Mouse (Mus musculus): ENCODE results near the gene Snx17. TPM values are rescaled to one million over a fixed set of nuclear protein-coding genes. Genes with fewer than 3 reads are reported as not detected.
"Not testable (repeated sequence)": the region's sequence is repeated elsewhere in the genome, so short reads cannot be mapped to it uniquely, and the experiment has no call there.

Snx17 gene
- total and polyA plus RNA-seq, 2 experiments from 2014 or later = 112 to 120 TPM

DNA sequence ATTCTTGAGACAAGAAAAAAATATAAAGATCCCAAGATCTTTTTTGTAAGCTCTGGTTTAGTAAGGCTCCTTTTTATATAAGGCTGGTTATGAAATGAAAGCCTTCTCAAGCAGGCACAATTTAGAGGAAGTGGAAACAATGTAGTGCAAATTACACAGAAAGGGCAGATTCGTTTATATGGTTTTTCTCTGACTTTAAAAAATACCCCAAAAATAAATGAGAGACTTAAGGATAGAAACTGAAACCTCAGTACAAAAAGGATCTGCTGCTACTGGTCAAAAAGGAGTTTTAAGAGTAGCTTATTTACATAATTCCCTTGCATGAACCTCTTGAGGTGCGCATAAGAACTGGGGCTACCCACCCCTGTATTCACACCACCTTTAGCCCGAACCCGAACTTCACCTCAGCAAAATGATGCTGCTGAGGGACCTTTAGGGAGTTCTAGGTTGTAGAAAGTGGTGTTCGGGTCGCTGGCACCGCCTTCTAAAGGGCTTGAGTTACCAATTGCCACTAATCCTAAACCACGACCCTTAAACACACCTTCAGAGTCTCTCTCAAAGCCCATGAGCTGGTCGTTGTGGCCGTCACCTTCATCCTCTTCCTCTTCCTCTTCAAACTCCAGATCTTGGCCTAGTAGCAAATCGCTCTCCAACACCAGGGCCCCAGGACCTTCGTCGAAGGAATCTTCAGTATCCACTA is 8.2 kb downstream of the Snx17 start:
- WGBS = 16% methylated on average over 13 of the region's 13 CpGs
- DNase-seq (ENCODE audit: low spot score) = no peak
- Histone ChIP-seq H3K27me3 (ENCODE audit: control insufficient read depth, insufficient read depth, low read length) (no peaks in the 10 kb centered on the region), H3K9me3 (replicated peaks; ENCODE audit: control insufficient read depth, low read length) (0 out of 2 replicates have a peak, but pooled peaks cover 4% of the 10 kb centered on the region), H3K27ac (ENCODE audit: low read depth) (peak overlapping the region; percentile 85), H3K4me1 (ENCODE audit: control insufficient read depth, insufficient read depth) (peaks cover 9% of the 10 kb centered on the region), H3K4me2 (ENCODE audit: low read depth, low read length) (peak overlapping the region; percentile 93), H3K4me3 (ENCODE audit: low read depth, low read length) (peak overlapping the region; percentile 89), H3K36me3 (replicated peaks; ENCODE audit: control insufficient read depth, insufficient read depth, low read length) (peaks cover 78% of the 10 kb centered on the region), H3K9ac (replicated peaks; ENCODE audit: low read depth, low read length) (peak overlapping the region; percentile 83)
- no peak for ATAC-seq (ENCODE audit: insufficient read depth, low read depth)
- TF ChIP-seq EP300 (IDR thresholded peaks at IDR 0.05; ENCODE audit: low read depth) (no peak), CTCF (IDR thresholded peaks at IDR 0.05; ENCODE audit: low read depth) (no peak)

- H3K4me1 ChIP-seq (ENCODE audit: control insufficient read depth, insufficient read depth) = peaks cover 9% of the 10 kb centered on the region
- ATAC-seq (ENCODE audit: insufficient read depth, low read depth) (peak; percentile 96), DNase-seq (ENCODE audit: low spot score) (peak; percentile 100)
- peak within 1 kb of the TSS; percentile 89 for H3K4me3 ChIP-seq (ENCODE audit: low read depth, low read length)
- H3K27ac ChIP-seq (ENCODE audit: low read depth) = peak within 1 kb of the TSS; percentile 85
- H3K4me2 ChIP-seq (ENCODE audit: low read depth, low read length) = peak within 1 kb of the TSS; percentile 93
- no peaks in the 10 kb centered on the region for H3K27me3 ChIP-seq (ENCODE audit: control insufficient read depth, insufficient read depth, low read length)
- H3K36me3 ChIP-seq (replicated peaks; ENCODE audit: control insufficient read depth, insufficient read depth, low read length) = peaks cover 77% of the 10 kb centered on the region
- under 1% methylated on average over 52 of the region's 53 CpGs for WGBS
- TF ChIP-seq CTCF (IDR thresholded peaks at IDR 0.05; ENCODE audit: low read depth) (no peak), EP300 (IDR thresholded peaks at IDR 0.05; ENCODE audit: low read depth) (peak; percentile 85)
- H3K9me3 ChIP-seq (replicated peaks; ENCODE audit: control insufficient read depth, low read length) = 0 out of 2 replicates have a peak, but pooled peaks cover 4% of the 10 kb centered on the region
- peak within 1 kb of the TSS; percentile 83 for H3K9ac ChIP-seq (replicated peaks; ENCODE audit: low read depth, low read length)
Measured at GRCm38 (mm10) chr5:31201742-31202590, 8.9 kb downstream of the Snx17 start, which contains the start of gene Zfp513. Gene Zfp513, minus strand, starts transcription at chr5:31202303.

- H3K4me3 ChIP-seq (ENCODE audit: low read depth, low read length) = peak overlapping the region; percentile 89
- WGBS = 83% methylated on average over 7 of the region's 7 CpGs
- H3K4me1 ChIP-seq (ENCODE audit: control insufficient read depth, insufficient read depth) = peaks cover 9% of the 10 kb centered on the region
- DNase-seq (ENCODE audit: low spot score) = no peak
- peaks cover 77% of the 10 kb centered on the region for H3K36me3 ChIP-seq (replicated peaks; ENCODE audit: control insufficient read depth, insufficient read depth, low read length)
- H3K9me3 ChIP-seq (replicated peaks; ENCODE audit: control insufficient read depth, low read length) = 0 out of 2 replicates have a peak, but pooled peaks cover 4% of the 10 kb centered on the region
- ATAC-seq (ENCODE audit: insufficient read depth, low read depth) = no peak
- no peak for TF ChIP-seq EP300 (IDR thresholded peaks at IDR 0.05; ENCODE audit: low read depth)
- no peak for TF ChIP-seq CTCF (IDR thresholded peaks at IDR 0.05; ENCODE audit: low read depth)
- H3K9ac ChIP-seq (replicated peaks; ENCODE audit: low read depth, low read length) = 0 out of 2 replicates have a peak overlapping the region, but pooled peaks have one; percentile 83
- H3K4me2 ChIP-seq (ENCODE audit: low read depth, low read length) = peak overlapping the region; percentile 93
- H3K27me3 ChIP-seq (ENCODE audit: control insufficient read depth, insufficient read depth, low read length) = no peaks in the 10 kb centered on the region
- H3K27ac ChIP-seq (ENCODE audit: low read depth) = peak overlapping the region; percentile 83
Measured at GRCm38 (mm10) chr5:31202933-31203332, 9.9 kb downstream of the Snx17 start.

DNA sequence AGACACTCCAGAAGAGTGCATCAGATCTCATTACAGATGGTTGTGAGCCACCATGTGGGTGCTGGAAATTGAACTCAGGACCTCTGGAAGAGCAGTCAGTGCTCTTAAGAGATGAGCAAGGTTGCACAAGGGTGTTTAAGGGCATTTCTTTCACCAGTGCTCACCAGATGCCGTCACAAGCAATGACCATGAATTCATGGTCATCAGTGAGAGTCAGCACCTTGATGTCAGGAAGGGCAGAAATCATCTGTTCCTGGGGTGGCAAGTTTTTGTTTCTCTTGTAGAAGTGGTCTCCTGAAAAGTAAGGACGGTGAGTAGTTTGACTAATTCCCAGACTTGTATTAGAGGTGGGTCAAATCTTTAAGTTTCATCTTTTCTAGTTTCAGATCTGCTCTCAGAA is 10.8 kb downstream of the Snx17 start:
- 0 out of 2 replicates have a peak, but pooled peaks cover 4% of the 10 kb centered on the region for H3K9me3 ChIP-seq (replicated peaks; ENCODE audit: control insufficient read depth, low read length)
- H3K27me3 ChIP-seq (ENCODE audit: control insufficient read depth, insufficient read depth, low read length) = no peaks in the 10 kb centered on the region
- 82% methylated on average over 2 of the region's 2 CpGs for WGBS
- no peak for TF ChIP-seq CTCF (IDR thresholded peaks at IDR 0.05; ENCODE audit: low read depth)
- no peak for TF ChIP-seq EP300 (IDR thresholded peaks at IDR 0.05; ENCODE audit: low read depth)
- ATAC-seq (ENCODE audit: insufficient read depth, low read depth) = no peak
- no peak overlapping the region for H3K4me3 ChIP-seq (ENCODE audit: low read depth, low read length)
- no peak for DNase-seq (ENCODE audit: low spot score)
- H3K4me2 ChIP-seq (ENCODE audit: low read depth, low read length) = no peak overlapping the region
- peaks cover 72% of the 10 kb centered on the region for H3K36me3 ChIP-seq (replicated peaks; ENCODE audit: control insufficient read depth, insufficient read depth, low read length)
- H3K9ac ChIP-seq (replicated peaks; ENCODE audit: low read depth, low read length) = no peak overlapping the region
- H3K4me1 ChIP-seq (ENCODE audit: control insufficient read depth, insufficient read depth) = peaks cover 9% of the 10 kb centered on the region
- no peak overlapping the region for H3K27ac ChIP-seq (ENCODE audit: low read depth)

DNA sequence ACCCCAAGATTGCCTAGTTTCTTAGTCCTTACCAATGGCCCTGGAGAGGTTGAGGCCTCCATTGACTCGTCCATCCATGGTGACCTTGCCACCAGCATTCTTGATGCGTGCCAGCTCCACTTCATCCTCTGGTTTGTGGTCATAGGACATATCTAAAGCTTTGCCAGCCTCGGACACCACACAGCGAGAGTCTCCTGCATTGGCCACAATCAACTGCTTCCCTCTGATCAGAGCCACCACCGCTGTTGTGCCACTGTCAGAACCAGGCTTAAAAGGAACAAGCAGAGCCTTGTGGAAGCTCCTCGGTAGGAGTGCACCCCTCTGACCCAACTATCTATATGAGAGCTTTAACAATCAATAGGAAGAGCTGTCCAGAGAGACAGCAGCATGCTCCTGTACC is 11.4 kb downstream of the Snx17 start:
- Histone ChIP-seq H3K4me2 (ENCODE audit: low read depth, low read length) (no peak overlapping the region), H3K27ac (ENCODE audit: low read depth) (no peak overlapping the region), H3K9ac (replicated peaks; ENCODE audit: low read depth, low read length) (no peak overlapping the region), H3K27me3 (ENCODE audit: control insufficient read depth, insufficient read depth, low read length) (no peaks in the 10 kb centered on the region), H3K4me3 (ENCODE audit: low read depth, low read length) (no peak overlapping the region), H3K4me1 (ENCODE audit: control insufficient read depth, insufficient read depth) (peaks cover 9% of the 10 kb centered on the region), H3K36me3 (replicated peaks; ENCODE audit: control insufficient read depth, insufficient read depth, low read length) (peaks cover 66% of the 10 kb centered on the region), H3K9me3 (replicated peaks; ENCODE audit: control insufficient read depth, low read length) (0 out of 2 replicates have a peak, but pooled peaks cover 4% of the 10 kb centered on the region)
- no peak for TF ChIP-seq EP300 (IDR thresholded peaks at IDR 0.05; ENCODE audit: low read depth)
- no peak for TF ChIP-seq CTCF (IDR thresholded peaks at IDR 0.05; ENCODE audit: low read depth)
- WGBS = 91% methylated on average over 6 of the region's 6 CpGs
- ATAC-seq (ENCODE audit: insufficient read depth, low read depth) = no peak
- DNase-seq (ENCODE audit: low spot score) = no peak

GRCm38 (mm10) chr5:31216554-31216953 is 23.5 kb downstream of the Snx17 start:
- not testable (repeated sequence) for ATAC-seq (ENCODE audit: insufficient read depth, low read depth); DNase-seq (ENCODE audit: low spot score); H3K9me3 ChIP-seq (replicated peaks; ENCODE audit: control insufficient read depth, low read length); H3K4me2 ChIP-seq (ENCODE audit: low read depth, low read length); H3K27ac ChIP-seq (ENCODE audit: low read depth); H3K4me3 ChIP-seq (ENCODE audit: low read depth, low read length); H3K4me1 ChIP-seq (ENCODE audit: control insufficient read depth, insufficient read depth); H3K9ac ChIP-seq (replicated peaks; ENCODE audit: low read depth, low read length); H3K27me3 ChIP-seq (ENCODE audit: control insufficient read depth, insufficient read depth, low read length); H3K36me3 ChIP-seq (replicated peaks; ENCODE audit: control insufficient read depth, insufficient read depth, low read length)
- WGBS = 88% methylated on average over 6 of the region's 6 CpGs

Measured in heart, postnatal 0 days (tissue).